Mouse (Mus musculus) small intestine, adult 2 months (tissue): ENCODE data around the gene Rreb1.

Experiments
- CTCF ChIP-seq: fragments of 200-500 bp; IDR thresholded peaks from 2 replicates; pipeline ENCODE4 v1.5.1; 2012; ENCODE audit warnings: low read depth, mild to moderate bottlenecking, control low read depth, inconsistent platforms, low read length, moderate library complexity, mixed read lengths; ENCODE audit not compliant: insufficient replicate concordance, insufficient read length; ENCODE audit errors: extremely low read depth
- POLR2A ChIP-seq: fragments of 200-500 bp; IDR thresholded peaks from 2 replicates; pipeline ENCODE4 v1.6.1; 2012; ENCODE audit warnings: low read depth, mild to moderate bottlenecking, control low read depth, inconsistent platforms, low read length, moderate library complexity

- TF ChIP-seq CTCF (no peak), POLR2A (no peak)
Observed at GRCm38 (mm10) chr13:37792739-37793336, 14.6 kb downstream of the Rreb1 start.
